Mouse (Mus musculus): ENCODE results near the gene Tsen54. TPM values are rescaled to one million over a fixed set of nuclear protein-coding genes. Genes with fewer than 3 reads are reported as not detected.

The Tsen54 gene
- polyA plus RNA-seq (2015; fragmentation: Illumina TruSeq; extraction: RNeasy Lipid Tissue Mini Kit (QIAGEN cat#74804); ENCODE audit: insufficient read depth, low read depth, low replicate concordance), result 11.0 TPM

DNA sequence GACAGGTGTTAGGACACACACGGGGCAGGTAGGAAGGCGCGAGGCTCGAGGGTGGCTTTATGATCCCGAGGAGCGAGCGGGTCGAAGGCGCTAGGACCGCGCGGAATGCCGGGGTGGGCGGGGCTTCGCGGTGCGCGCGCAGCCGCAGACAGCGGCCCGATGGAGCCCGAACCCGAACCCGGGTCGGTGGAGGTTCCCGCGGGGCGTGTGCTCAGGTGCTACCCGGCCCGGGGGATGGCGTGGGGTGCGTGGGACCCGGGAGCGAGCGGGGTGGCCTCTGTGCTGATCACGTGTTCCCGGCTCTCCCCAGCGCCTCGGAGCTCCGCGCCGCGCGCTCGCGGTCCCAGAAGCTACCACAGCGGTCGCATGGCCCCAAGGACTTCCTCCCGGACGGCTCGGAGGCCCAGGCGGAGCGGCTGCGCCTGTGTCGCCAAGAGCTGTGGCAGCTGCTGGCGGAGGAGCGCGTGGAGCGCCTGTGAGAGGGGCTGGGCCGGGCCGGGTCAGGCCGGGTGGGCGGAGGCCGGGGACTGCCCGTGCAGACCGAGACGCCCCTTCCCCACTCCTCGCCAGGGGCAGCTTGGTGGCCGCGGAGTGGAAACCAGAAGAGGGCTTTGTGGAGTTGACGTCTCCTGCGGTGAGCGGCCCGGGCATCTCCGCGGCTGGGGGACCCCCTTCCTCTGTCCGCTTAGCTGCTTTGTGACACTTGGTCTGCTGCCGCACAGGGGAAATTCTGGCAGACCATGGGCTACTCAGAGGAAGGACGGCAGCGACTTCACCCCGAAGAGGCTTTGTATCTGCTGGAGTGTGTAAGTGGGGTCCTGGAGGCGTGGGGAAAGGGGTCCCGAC is at the start of gene Tsen54:
Gene Tsen54, plus strand, starts transcription at position 120 of the 846 bp plus-strand sequence.

DNA sequence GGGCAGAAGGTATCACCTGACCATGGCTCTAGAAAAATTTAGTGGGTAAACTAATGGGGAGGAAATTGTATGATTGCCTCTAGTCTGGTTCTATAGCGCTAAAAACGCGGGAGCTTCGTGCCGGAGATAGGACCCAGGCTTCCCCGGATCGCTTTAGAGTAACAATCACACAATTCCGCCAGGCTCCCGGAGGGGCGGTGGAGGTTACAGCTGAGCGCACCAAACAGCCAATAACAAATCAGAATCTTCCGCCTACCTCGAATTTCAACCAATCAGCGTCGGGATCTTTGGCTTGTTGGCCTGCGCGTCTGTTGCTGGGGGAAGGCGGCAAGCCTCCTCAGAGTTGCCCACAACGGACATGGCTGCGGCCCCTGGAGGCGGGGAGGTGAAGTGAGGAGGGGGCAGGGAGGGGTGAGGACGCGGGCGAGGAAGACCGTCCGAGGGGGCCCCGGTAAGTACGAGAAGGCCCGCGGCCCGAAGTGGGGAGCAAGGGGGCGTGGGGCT is 49.4 kb upstream of the Tsen54 start, which contains the start of gene Tmem94:
Gene Tmem94, plus strand, starts transcription at position 331 of the 504 bp plus-strand sequence.

DNA sequence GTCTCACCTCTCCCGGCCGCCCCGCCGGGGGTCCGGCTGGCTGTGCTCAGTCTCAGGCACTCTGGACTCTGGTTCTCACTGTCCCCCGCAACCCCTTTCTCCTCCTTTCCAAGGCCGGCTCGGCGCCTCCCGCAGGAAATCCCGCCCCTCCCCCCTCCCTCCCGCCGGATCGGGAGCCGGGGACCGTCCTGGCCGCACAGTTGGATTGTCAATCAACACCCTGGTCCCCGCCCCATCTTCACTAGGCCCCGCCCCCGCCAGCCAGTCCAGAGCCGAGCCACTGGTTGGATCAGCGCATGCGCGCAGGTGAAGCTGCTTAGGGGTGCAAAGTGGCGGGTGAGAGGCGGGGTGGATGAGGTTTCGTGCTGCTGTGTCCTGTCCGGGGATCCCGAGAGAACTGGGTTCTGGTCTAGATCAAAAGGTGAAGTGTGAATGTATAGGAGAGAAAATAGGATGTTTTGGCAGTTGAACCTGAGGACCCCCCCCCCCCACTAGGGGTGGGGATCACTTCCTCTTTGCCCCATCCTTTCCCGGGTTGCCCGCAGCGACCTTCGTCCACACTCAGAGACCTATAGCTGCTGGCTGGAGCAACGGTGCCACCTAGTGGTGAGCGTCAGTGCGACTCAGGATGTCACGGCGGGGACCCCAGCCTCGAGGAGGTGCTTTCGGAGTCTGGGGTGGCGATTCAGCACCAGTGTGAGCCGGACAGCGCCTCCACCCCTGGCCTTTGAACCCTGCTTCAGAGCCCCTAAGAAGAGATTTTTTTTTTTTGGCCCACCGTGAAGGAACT is 822 bp upstream of the Tsen54 start, which contains the start of gene Caskin2:
Gene Caskin2, minus strand, starts transcription at position 133 of the 790 bp plus-strand sequence.

DNA sequence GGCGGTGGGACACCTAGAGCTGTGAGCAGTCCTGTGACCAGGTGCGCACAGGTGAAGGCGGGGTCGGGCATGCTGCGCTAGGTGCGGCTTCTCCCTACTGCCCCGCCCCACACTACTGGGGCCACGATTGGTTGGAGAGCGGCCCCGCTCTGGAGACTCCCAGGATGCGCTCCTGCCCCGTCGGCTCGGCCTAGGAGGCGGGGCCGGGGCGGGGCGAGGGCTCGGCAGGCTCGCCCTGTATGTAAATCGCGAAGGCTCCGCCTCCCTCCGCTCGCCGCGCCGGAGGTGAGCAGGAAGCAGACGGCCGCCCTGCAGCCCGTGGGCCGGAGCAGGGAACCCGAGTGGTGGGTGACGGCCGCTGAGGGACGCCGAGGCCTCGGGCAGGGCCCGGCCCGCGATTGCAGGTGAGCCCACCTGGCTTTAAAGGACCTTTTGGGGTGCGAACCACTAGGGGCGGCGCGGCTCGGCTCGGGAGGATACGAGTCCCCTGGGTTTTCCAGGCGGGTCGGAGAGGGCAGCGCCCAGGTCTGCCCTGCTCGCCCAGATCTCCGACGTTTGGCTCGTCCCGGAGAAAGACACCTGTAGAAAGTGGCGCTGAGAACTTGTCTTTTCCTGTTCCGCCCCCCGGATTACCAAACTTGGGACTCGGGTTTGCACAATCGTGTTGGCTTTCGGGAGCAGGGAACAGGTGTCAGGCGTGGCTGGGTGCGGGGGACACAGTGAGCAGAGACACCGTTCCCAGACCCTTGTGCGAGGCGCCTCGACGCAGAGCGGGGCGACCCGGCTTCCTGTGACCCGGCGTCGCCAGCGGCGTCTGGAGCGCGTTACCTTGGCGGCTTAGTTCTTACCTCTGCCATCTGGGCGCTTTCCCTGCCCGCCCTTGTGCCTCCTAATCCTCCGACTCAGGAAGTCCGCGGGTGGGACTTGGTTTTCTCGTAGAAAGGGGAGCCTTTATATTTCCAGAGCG is 9.5 kb downstream of the Tsen54 start, which contains the start of gene Llgl2:
Gene Llgl2, plus strand, starts transcription at position 276 of the 967 bp plus-strand sequence.

DNA sequence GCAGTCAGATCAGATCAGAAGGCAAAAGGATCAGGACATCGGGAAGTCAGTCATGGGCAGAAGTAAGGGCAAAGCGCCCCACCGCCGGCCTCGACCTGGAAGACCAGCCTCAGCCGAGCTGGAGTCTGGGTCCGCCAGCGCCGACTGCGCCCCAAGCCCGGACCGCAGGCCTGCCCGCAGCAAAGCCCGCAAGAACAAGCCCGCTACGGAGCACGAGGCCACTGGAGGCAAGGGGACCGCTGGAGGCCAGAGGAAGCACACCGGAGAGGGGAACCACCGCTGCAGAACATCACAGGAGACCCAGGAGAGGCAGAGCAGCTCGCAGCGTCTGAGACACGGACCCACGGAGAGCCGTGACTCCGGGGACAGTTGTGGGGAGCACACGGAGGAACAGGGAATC is 43.8 kb downstream of the Tsen54 start, which contains the start of gene Myo15b:
Gene Myo15b, plus strand, starts transcription at position 53 of the 400 bp plus-strand sequence.

Other genes with a start within 250 kb of the Tsen54 start
- gene Mrps7, start 210.8 kb upstream of the Tsen54 start, polyA plus RNA-seq (2015; fragmentation: Illumina TruSeq; extraction: RNeasy Lipid Tissue Mini Kit (QIAGEN cat#74804); ENCODE audit: insufficient read depth, low read depth, low replicate concordance), result 16.0 TPM
- 10.9 TPM for gene Gga3, start 210.7 kb upstream of the Tsen54 start, polyA plus RNA-seq (2015; fragmentation: Illumina TruSeq; extraction: RNeasy Lipid Tissue Mini Kit (QIAGEN cat#74804); ENCODE audit: insufficient read depth, low read depth, low replicate concordance)
- 27.7 TPM for gene Mif4gd, start 201.8 kb upstream of the Tsen54 start, polyA plus RNA-seq (2015; fragmentation: Illumina TruSeq; extraction: RNeasy Lipid Tissue Mini Kit (QIAGEN cat#74804); ENCODE audit: insufficient read depth, low read depth, low replicate concordance)
- 8.3 TPM for gene Slc25a19, start 186.4 kb upstream of the Tsen54 start, polyA plus RNA-seq (2015; fragmentation: Illumina TruSeq; extraction: RNeasy Lipid Tissue Mini Kit (QIAGEN cat#74804); ENCODE audit: insufficient read depth, low read depth, low replicate concordance)
- 10.1 TPM for gene Grb2, start 106.1 kb upstream of the Tsen54 start, polyA plus RNA-seq (2015; fragmentation: Illumina TruSeq; extraction: RNeasy Lipid Tissue Mini Kit (QIAGEN cat#74804); ENCODE audit: insufficient read depth, low read depth, low replicate concordance)
- gene Tmem94, start 49.3 kb upstream of the Tsen54 start, polyA plus RNA-seq (2015; fragmentation: Illumina TruSeq; extraction: RNeasy Lipid Tissue Mini Kit (QIAGEN cat#74804); ENCODE audit: insufficient read depth, low read depth, low replicate concordance), result 5.9 TPM
- gene Caskin2, start 1.1 kb upstream of the Tsen54 start, polyA plus RNA-seq (2015; fragmentation: Illumina TruSeq; extraction: RNeasy Lipid Tissue Mini Kit (QIAGEN cat#74804); ENCODE audit: insufficient read depth, low read depth, low replicate concordance), result 13.3 TPM
- 66.6 TPM for gene Llgl2, start 9.3 kb downstream of the Tsen54 start, polyA plus RNA-seq (2015; fragmentation: Illumina TruSeq; extraction: RNeasy Lipid Tissue Mini Kit (QIAGEN cat#74804); ENCODE audit: insufficient read depth, low read depth, low replicate concordance)
- 20.8 TPM for gene Myo15b, start 43.7 kb downstream of the Tsen54 start, polyA plus RNA-seq (2015; fragmentation: Illumina TruSeq; extraction: RNeasy Lipid Tissue Mini Kit (QIAGEN cat#74804); ENCODE audit: insufficient read depth, low read depth, low replicate concordance)
- gene Smim5, start 85.2 kb downstream of the Tsen54 start, polyA plus RNA-seq (2015; fragmentation: Illumina TruSeq; extraction: RNeasy Lipid Tissue Mini Kit (QIAGEN cat#74804); ENCODE audit: insufficient read depth, low read depth, low replicate concordance), result 5.6 TPM
- gene Smim6, start 97.3 kb downstream of the Tsen54 start, polyA plus RNA-seq (2015; fragmentation: Illumina TruSeq; extraction: RNeasy Lipid Tissue Mini Kit (QIAGEN cat#74804); ENCODE audit: insufficient read depth, low read depth, low replicate concordance), result 4.9 TPM
- 4.7 TPM for gene Sap30bp, start 118.6 kb downstream of the Tsen54 start, polyA plus RNA-seq (2015; fragmentation: Illumina TruSeq; extraction: RNeasy Lipid Tissue Mini Kit (QIAGEN cat#74804); ENCODE audit: insufficient read depth, low read depth, low replicate concordance)
- 10.0 TPM for gene Recql5, start 118.8 kb downstream of the Tsen54 start, polyA plus RNA-seq (2015; fragmentation: Illumina TruSeq; extraction: RNeasy Lipid Tissue Mini Kit (QIAGEN cat#74804); ENCODE audit: insufficient read depth, low read depth, low replicate concordance)
- gene Itgb4, start 160.0 kb downstream of the Tsen54 start, polyA plus RNA-seq (2015; fragmentation: Illumina TruSeq; extraction: RNeasy Lipid Tissue Mini Kit (QIAGEN cat#74804); ENCODE audit: insufficient read depth, low read depth, low replicate concordance), result 8.1 TPM
- 11.8 TPM for gene Galk1, start 198.0 kb downstream of the Tsen54 start, polyA plus RNA-seq (2015; fragmentation: Illumina TruSeq; extraction: RNeasy Lipid Tissue Mini Kit (QIAGEN cat#74804); ENCODE audit: insufficient read depth, low read depth, low replicate concordance)
- 85.3 TPM for gene H3f3b, start 213.2 kb downstream of the Tsen54 start, polyA plus RNA-seq (2015; fragmentation: Illumina TruSeq; extraction: RNeasy Lipid Tissue Mini Kit (QIAGEN cat#74804); ENCODE audit: insufficient read depth, low read depth, low replicate concordance)
- 5.1 TPM for gene Unk, start 215.6 kb downstream of the Tsen54 start, polyA plus RNA-seq (2015; fragmentation: Illumina TruSeq; extraction: RNeasy Lipid Tissue Mini Kit (QIAGEN cat#74804); ENCODE audit: insufficient read depth, low read depth, low replicate concordance)

All from pancreas, adult 10 weeks (tissue).